Mouse (Mus musculus) spleen, adult 2 months (tissue): Measurements from ENCODE around the gene Tmem221. TPM values are rescaled to one million over a fixed set of nuclear protein-coding genes. Genes with fewer than 3 reads are reported as not detected.

Experiments used
- DNase-seq, 2 experiments: peaks; one replicate each; pipeline versions ENCODE4 v3.0.0 to v3.0.0-alpha.2; 2012 to 2021; ENCODE audit warnings: low spot score in 2 of 2, low read depth in 1 of 2
- H3K27ac ChIP-seq: fragments of 200-500 bp; 2 replicates; pipeline ENCODE4 v1.5.1; 2012; ENCODE audit warnings: low read length, inconsistent platforms; ENCODE audit not compliant: insufficient read depth
- H3K27me3 ChIP-seq: fragments of 200-500 bp; 2 replicates; pipeline ENCODE4 v1.6.1; 2012; ENCODE audit warnings: mild to moderate bottlenecking, moderate library complexity, low read length, inconsistent platforms; ENCODE audit not compliant: control insufficient read depth, insufficient read depth
- H3K36me3 ChIP-seq: fragments of 200-500 bp; 2 replicates; pipeline ENCODE4 v1.6.1; 2012; ENCODE audit warnings: mild to moderate bottlenecking, low read length, inconsistent platforms; ENCODE audit not compliant: control insufficient read depth, insufficient read depth
- H3K4me1 ChIP-seq: fragments of 200-500 bp; 2 replicates; pipeline ENCODE4 v1.6.1; 2011; ENCODE audit warnings: inconsistent platforms; ENCODE audit not compliant: control insufficient read depth, insufficient read depth, insufficient read length
- H3K4me3 ChIP-seq: fragments of 200-500 bp; 2 replicates; pipeline ENCODE4 v1.5.1; 2011; ENCODE audit warnings: mild to moderate bottlenecking, inconsistent platforms; ENCODE audit not compliant: insufficient read depth, insufficient read length; ENCODE audit errors: extremely low read depth
- CTCF ChIP-seq: fragments of 200-500 bp; IDR thresholded peaks from 2 replicates; pipeline ENCODE4 v1.5.1; 2011; ENCODE audit warnings: mild to moderate bottlenecking, inconsistent platforms; ENCODE audit not compliant: insufficient read depth, insufficient read length, insufficient replicate concordance; ENCODE audit errors: extremely low read depth
- POLR2A ChIP-seq: fragments of 200-500 bp; IDR thresholded peaks from 2 replicates; pipeline ENCODE4 v1.6.1; 2011; ENCODE audit warnings: low read depth, low read length, inconsistent platforms
- WGBS: fragments of 180-500 bp; shearing (Covaris S2); methylation state at CpG from one replicate; pipeline ENCODE4 v1.1.7; 2018; 5-methylcytosine and 5-hydroxymethylcytosine counted together
- polyA plus RNA-seq: library from polyadenylated mRNA; depleted of rRNA; stranded (reverse); fragments of >200 nt; gene quantifications from 2 replicates; pipeline ENCODE4 v1.2.3, GENCODE M21; 2012

Tmem221 gene
- polyA plus RNA-seq, 1 experiment, result 8.5 TPM

DNA sequence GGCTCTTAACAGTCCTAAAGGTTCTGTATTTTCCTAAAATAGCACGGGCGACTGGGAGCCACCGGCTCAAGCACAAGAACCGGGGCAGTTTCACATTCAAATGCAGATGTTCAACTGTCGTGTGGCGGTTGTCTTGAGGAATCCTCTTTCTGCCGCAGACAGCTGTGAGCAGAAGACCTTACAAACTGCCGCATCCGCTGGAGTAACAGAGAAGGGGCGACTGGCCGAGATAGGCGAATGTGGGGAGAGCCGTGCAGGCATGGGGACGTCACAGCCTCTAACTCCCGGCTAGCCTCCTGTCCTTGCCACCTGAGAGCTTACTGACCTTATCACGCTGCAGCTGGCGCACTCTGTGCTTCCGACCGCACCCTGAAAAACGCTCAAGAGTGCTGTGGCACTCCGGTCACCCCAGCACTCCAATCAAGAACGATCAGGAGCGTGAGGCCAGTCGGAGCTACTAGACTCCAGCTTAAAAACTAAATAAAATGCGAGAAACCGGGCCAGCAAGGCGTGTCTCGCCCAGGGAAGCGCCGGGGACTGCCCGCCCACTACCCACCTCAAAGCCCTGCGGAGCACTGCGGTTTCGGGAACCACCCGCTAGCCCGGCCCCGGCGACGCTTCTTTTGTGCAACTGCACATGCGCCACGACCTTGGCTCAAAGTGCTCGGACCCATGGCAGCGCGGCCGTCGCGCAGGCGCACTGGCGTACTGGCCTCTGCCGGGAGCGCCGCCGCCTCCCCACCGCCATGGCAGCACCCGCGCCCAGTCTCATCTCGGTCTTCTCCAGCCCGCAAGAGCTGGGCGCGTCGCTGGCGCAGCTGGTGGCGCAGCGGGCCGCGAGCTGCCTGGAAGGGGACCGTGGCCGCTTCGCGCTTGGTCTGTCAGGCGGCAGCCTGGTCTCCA is 33.1 kb upstream of the Tmem221 start, which contains the start of gene Pgls:
TSS of gene Pgls (plus strand) at position 706 of the 903 bp plus-strand sequence.
- TF ChIP-seq POLR2A, result peak; percentile 65
- TF ChIP-seq CTCF, result no peak
- Histone ChIP-seq H3K27ac (peak within 1 kb of the TSS; percentile 99), H3K4me3 (peak within 1 kb of the TSS; percentile 95), H3K27me3 (no peaks in the 10 kb centered on the region), H3K36me3 (no peaks in the 10 kb centered on the region), H3K4me1 (peaks cover 20% of the 10 kb centered on the region; the same call in 1 of the 2 replicates)
- DNase-seq, result peak; percentile 76 to 96
- under 1% methylated on average over 71 of the region's 71 CpGs for WGBS

DNA sequence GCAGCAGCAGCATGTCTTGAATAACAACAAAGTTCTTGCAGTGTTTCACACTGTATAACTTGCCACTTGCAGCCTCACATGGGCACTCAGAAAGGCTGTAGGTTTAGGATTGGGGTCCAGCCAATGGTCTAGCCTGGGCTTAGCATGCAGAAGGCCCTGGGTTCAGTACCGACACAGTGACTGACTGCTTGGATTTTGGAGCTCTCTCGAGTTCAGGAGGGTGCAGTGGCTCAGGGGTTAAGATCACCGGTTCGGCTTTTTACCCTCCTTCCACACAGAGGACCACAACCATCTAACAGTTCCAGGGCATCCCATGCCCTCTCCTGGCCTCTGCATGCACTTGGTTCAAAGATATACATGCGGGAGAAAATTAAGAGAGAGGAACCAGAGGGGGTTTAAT is 32.3 kb upstream of the Tmem221 start:
- WGBS, result 6% methylated on average over 5 of the region's 5 CpGs
- DNase-seq, result no peak
- Histone ChIP-seq H3K27me3 (no peaks in the 10 kb centered on the region), H3K4me1 (peaks cover 13% of the 10 kb centered on the region; the same call in 1 of the 2 replicates), H3K36me3 (no peaks in the 10 kb centered on the region), H3K4me3 (peak overlapping the region; percentile 95), H3K27ac (peak overlapping the region; percentile 95)
- TF ChIP-seq CTCF (no peak), POLR2A (no peak)

DNA sequence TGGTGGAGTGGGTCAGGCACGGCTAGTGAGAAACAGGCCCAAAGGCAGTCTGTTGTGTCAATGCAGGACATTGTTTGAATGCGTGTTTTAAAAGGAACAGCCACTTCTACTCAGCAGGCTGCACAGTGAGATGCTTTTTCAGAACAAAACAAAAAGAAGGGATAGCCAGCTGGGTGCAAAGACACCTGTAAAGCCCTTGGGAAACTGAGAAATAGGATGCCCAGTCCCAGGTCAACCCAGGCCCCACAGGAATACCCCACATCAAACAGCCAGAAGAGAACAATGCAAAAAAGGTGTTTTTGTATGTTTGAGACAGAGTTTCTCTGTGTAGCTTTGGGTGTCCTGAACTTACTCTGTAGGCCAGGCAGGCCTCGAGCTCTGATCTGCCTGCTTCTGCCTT is 30.1 kb upstream of the Tmem221 start:
- H3K4me1 ChIP-seq, result peaks cover 8% of the 10 kb centered on the region; the same call in 1 of the 2 replicates
- H3K36me3 ChIP-seq, result no peaks in the 10 kb centered on the region
- TF ChIP-seq POLR2A (no peak), CTCF (no peak)
- no peak for DNase-seq
- WGBS, result 84% methylated on average over 3 of the region's 3 CpGs
- H3K27me3 ChIP-seq, result no peaks in the 10 kb centered on the region
- no peak overlapping the region for H3K27ac ChIP-seq
- H3K4me3 ChIP-seq, result no peak overlapping the region

DNA sequence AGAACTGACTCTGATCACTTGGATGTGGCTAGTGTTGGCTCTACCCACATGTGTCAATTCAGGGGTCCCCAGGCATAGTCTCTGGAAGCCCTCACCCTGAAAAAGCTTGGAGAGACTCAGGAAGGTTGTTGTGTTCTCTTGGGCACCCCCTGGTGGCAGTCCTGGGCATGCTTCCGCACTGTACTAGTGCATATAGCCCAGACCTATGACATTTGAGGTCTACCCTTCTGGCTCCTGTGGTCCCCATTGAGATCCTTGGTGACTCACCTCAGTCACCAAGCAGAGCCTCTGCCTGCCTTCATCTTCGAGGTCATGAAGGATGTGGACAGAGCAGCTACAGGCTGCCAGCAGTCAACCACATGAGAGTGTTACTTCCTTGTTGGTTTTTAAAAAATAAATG is 28.2 kb upstream of the Tmem221 start:
- no peaks in the 10 kb centered on the region for H3K36me3 ChIP-seq
- H3K4me3 ChIP-seq, result no peak overlapping the region
- H3K4me1 ChIP-seq, result peaks cover 3% of the 10 kb centered on the region; the same call in 1 of the 2 replicates
- WGBS, result 51% methylated on average over 2 of the region's 2 CpGs
- H3K27me3 ChIP-seq, result no peaks in the 10 kb centered on the region
- H3K27ac ChIP-seq, result no peak overlapping the region
- DNase-seq, result no peak
- TF ChIP-seq POLR2A (no peak), CTCF (peak; percentile 42; the same call in 1 of the 2 replicates)

DNA sequence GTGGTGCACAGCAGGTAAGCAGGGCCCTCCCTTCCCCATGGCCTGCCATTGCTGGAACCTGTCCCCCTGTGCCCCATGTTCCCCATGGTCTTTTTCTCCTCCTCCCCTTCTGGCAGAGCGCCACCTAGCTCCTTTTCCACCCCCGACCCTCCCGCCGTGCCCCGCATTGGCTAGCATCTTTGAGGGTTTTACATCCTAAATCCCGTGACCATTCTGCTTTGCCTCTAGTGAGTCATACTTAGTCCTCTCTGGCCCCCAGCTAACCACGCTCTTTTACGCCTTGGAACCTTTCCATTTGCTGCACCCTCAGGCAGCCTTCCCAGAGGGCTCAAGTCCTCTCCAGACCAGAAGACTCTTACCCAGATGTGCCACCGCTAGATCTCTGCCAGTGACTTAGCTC is 21.5 kb upstream of the Tmem221 start:
- Histone ChIP-seq H3K4me3 (no peak overlapping the region), H3K4me1 (no peaks in the 10 kb centered on the region), H3K36me3 (no peaks in the 10 kb centered on the region), H3K27me3 (no peaks in the 10 kb centered on the region), H3K27ac (no peak overlapping the region)
- 91% methylated on average over 8 of the region's 9 CpGs for WGBS
- no peak for DNase-seq
- TF ChIP-seq POLR2A (no peak), CTCF (no peak)

DNA sequence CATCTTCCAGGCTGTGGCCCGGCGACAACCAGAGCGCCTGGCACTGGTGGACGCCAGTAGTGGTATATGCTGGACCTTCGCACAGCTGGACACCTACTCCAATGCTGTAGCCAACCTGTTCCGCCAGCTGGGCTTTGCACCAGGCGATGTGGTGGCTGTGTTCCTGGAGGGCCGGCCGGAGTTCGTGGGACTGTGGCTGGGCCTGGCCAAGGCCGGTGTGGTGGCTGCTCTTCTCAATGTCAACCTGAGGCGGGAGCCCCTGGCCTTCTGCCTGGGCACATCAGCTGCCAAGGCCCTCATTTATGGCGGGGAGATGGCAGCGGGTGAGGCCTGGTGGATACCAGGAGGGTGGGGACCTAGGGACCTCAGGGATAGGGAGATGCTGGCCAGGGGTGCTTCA is 20.8 kb upstream of the Tmem221 start:
- 94% methylated on average over 14 of the region's 14 CpGs for WGBS
- Histone ChIP-seq H3K4me3 (no peak overlapping the region), H3K4me1 (no peaks in the 10 kb centered on the region)

DNA sequence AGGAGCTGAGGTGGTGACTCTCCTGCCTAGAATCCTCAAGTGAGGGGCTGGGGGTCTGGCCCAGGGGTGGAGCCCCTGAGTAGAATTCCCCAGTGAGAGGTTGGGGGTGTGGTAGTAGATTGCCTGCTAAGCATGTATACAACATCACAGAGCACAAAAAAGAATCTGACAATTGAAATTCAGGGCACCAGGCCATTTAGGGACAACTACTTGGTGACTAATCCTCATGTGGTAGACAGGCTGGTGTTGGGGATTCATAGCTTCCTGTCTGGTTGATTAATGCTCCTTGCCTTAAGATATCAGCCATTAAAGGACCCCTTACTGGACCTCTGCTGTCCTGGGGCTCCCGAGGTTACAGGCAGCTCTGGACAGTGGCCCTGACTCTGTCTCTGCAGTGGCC is 20.3 kb upstream of the Tmem221 start:
- DNase-seq, result no peak
- H3K27me3 ChIP-seq, result no peaks in the 10 kb centered on the region
- H3K4me3 ChIP-seq, result no peak overlapping the region
- no peak for TF ChIP-seq POLR2A
- TF ChIP-seq CTCF, result no peak
- H3K36me3 ChIP-seq, result no peaks in the 10 kb centered on the region
- 75% methylated on average over 1 of the region's 1 CpGs for WGBS
- no peaks in the 10 kb centered on the region for H3K4me1 ChIP-seq
- no peak overlapping the region for H3K27ac ChIP-seq

More for the DNA sequence above, 20.8 kb upstream of the Tmem221 start:
- DNase-seq, result no peak
- Histone ChIP-seq H3K27ac (no peak overlapping the region), H3K27me3 (no peaks in the 10 kb centered on the region), H3K36me3 (no peaks in the 10 kb centered on the region)
- no peak for TF ChIP-seq POLR2A
- no peak for TF ChIP-seq CTCF
